Mouse (Mus musculus) adrenal gland (tissue): Measurements from ENCODE around the gene Acvr1.

Experiments used
- intact Hi-C: fragments of 180-260 bp; cut with DNase I; formaldehyde crosslinking; loops from one replicate; pipeline ENCODE4 v1.15.1; 2025

The Acvr1 gene

DNA sequence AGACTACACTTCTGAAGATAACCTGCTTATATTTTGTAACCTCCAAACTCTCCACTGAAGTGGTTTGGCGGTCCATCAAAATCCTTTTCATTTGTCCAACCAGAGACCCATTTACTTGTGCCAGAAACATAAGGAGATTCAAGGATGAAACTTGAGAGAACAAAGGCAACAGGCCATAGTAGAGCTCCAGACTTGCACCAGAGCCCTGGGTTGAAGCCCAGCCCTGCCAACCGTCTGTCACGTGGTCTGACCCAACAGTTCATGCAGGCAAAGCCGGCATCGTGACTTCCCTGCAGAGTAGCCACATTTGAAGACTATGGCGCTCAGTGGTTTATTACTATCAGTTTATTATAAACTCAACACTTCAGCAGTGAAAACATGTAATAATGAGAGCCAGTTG, 45.3 kb downstream of the Acvr1 start:
- intact Hi-C loops: no loop called here

DNA sequence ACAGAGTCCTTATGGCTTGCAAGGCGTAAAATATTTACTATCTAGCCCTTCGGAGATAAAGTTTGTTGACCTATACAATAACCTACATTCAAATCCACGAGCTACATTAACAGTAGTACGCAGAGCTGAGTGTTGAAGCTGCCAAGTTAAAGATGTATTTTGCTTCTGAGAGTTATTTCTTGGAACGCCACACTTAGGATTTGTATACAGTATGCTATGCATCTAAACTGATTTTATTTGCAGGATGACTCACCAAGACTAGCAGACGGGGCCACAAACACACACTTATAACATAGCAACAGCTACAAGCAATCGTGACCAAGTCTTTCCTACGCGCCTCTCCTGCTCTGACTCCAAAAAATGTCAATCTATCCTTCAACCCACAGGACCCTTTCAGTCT, 46.2 kb downstream of the Acvr1 start:
- intact Hi-C loops: no loop called here

DNA sequence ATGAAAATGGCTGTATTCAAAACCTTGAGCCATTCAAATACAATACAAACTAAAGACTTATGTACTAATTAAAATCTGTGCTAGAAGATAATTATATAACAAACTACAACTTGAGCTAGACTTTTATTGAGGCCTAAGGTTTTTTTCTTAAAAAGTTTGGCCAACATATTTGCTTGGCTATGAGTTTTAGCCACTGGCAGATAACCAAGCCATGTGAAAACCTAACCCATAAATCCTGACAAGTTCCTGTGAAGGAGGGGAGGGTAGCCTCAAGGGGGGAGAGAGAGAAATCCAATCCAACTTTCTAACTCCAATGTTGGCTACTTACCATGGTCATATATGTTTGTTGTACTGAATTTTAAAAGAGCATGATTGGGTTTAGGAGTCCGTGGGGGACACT, 48.4 kb downstream of the Acvr1 start:
- intact Hi-C loops: no loop called here

- intact Hi-C loops: no loop called here
Observed at GRCm38 (mm10) chr2:58516920-58517319, 50.0 kb downstream of the Acvr1 start.

- intact Hi-C loops: no loop called here
Observed at GRCm38 (mm10) chr2:58516000-58516399, 51.0 kb downstream of the Acvr1 start.

DNA sequence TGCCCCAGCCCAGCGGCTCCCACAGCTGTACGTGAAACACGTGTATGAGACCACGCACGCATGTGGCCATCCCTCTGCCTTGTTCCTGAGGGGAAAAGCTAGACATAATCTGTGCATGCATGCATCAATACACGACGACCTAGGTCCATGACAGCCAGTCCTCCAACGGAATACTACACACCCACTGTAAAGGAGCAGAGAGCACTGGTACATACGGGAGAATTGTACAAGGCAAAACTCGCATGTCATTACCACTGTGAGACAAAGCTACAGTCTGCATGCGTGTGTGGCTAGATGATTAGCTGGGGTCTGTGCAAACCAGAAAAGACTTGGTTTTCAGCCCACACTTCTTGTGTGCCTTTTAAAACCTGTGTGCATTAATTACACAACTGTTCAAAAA, 52.5 kb downstream of the Acvr1 start:
- intact Hi-C loops: no loop called here

GRCm38 (mm10) chr2:58513212-58513611, 53.7 kb downstream of the Acvr1 start:
- intact Hi-C loops: no loop called here

- intact Hi-C loops: no loop called here
Observed at GRCm38 (mm10) chr2:58510192-58510591, 56.8 kb downstream of the Acvr1 start.

GRCm38 (mm10) chr2:58505306-58506090, 61.5 kb downstream of the Acvr1 start:
- intact Hi-C loops: no loop called here

DNA sequence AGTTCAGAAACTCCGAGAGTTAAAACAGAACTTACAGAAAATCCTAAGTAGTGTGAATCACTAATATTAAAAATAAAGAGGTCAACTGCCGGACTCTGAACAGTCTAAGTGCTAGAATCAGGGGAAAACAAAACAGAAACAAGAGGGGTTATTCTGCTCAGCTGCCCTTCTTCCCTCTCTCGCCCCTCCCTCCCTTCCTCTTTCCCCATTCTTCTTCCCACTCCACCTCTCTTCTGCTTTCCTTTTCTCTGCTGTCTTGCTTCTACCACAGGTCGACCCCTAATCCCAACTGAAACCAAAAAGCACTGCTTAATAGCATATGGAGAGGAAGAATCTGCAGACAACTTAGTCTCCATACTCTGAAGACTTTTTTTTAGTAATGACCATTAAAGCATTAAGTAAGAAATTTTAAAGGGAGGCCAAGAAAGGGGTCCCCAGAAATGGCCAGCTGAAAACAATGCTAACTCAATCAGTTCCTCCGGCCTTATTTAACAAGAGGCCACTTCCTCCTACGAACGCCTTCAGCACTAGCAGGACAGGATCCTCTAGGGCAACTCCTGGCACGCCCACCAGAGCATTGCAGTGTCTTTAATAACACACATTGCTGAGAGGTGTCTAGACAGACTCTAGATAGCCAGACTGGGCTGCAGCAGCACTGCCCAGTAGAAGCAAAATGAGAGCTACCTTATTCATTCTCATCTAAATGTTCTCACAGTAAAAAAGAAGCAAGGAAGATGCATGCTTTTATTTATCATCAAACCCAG, 70.1 kb downstream of the Acvr1 start:
- intact Hi-C loops: no loop called here

GRCm38 (mm10) chr2:58495271-58495670, 71.7 kb downstream of the Acvr1 start:
- intact Hi-C loops: no loop called here

- intact Hi-C loops: no loop called here
Observed at GRCm38 (mm10) chr2:58493685-58494635, 73.0 kb downstream of the Acvr1 start.

DNA sequence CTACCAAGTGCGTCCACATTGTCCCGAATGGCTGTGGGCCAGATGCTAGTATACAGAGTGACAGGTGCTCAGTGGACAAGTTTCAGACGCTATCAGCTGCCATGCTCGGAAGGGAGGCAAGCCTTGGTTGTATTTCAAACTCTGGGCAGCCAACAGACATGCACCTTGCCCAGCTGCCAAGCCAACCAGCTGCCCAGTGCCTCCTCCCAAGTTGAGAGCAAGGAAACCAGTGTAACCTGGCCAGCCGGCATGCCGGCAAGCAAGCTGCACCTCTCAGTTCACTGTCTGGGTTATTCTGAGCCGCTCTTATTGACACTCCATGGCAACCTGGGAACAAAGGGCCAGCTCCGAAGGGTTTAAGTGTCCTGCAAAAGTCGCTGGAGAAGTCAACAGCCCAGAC, 77.7 kb downstream of the Acvr1 start:
- intact Hi-C loops: no loop called here

DNA sequence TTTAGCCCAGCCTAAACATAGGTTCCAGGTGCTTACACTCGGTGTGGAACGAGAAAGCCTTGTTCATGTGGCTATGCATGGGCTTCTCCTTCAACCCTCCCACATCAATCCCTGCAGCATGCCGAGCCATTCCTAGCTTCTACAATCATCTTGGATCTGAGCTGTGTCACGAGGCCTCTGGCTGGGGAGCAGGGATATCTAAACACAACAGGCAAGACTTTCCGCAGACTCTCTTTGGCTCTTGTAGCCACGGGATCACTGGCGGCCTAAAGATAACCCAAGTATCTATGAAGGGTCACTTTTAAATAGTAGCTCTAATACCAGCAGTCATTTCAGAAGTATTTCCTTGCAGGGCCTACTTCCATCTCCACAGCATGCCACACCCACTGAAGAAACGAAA, 78.6 kb downstream of the Acvr1 start:
- intact Hi-C loops: no loop called here

- intact Hi-C loops: no loop called here
Observed at GRCm38 (mm10) chr2:58487279-58487560, 79.7 kb downstream of the Acvr1 start.

DNA sequence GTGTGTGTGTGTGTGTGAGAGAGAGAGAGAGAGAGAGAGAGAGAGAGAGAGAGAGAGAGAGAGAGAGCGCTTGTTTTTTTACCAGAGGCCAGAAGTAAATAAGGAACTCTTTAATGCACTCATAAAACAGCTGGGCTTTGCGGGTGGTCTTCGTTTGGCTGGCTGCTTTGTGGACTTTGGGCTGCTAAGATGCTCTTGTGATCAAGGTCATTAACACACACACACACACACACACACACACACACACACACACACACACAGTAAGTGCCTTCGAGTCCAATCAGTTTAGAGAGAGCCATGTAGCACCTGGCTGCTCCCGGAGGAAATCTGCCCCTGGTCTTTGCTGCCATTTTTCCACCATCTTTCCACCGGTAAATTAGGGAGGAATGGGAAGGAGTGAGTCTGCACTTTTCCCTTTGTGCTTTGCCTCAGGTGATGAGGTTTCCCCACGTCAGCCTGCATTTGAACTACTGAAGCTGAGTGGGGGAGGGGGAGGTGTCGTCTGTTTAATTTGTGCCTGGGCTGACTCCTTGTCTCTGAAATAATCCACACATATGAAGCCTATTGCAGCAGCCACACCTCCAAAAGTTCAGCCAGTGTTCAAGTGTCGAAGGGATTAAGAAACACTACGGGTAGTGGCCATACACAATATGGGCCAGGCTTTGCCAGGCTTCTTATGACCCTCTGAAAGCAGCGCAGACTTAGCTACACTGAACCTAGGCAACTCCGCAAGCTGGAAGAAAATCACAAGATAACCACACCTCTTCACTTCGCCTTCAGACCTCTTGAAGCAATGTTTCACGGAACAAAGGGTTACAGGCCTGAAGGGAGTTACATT, 80.3 kb downstream of the Acvr1 start:
- intact Hi-C loops: no loop called here

DNA sequence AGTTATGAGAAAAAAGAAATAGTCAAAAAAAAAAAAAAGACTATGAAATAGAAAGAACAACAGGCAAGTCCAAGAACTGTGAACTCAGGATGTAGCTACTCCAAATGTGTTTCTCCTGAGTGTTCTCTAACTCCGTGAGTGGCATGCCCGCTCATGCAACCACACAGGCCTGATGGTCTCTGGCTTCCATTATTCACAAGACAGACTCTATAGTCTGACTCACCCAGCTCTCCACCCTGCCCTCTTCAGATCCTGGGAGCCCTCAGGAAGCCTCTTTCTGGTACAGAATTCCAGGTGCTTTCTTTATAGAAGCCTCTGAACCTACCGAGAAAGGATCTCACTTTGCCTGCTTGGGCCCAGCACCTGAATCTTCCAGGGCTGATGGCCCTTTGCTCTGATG, 81.3 kb downstream of the Acvr1 start:
- intact Hi-C loops: no loop called here

GRCm38 (mm10) chr2:58485152-58485551, 81.8 kb downstream of the Acvr1 start:
- intact Hi-C loops: no loop called here

DNA sequence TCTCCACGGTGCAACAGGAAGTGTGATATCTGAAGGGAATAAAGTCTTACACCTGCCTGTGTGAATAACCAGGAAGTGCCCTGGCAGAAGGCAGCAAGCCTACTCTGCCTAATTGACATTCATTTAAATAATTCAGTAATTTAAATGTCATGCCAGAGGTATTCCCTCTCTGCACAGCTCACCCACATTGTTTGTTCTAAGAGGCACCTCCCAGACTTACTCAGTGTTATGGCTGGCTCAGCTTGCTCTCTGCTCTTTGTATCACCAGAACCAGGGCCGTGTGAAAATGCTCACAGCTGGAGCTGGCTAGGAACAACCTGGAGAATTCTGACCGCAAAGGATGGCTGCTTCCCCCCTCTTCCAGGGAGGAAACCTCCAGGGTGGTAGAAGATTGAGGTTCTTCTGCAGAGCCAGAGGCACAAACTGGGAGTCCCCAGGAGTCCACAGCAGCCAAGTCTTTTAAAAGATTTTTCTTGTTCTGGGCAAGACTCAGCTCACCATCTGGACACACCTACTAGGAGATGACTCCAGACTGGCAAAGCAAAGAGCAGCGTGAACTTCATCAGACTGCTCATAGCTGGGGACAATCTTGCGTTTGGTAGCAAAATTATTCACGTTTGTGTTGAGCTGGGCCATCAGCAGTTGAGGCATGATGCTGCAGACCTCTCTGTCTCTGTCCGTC, 82.5 kb downstream of the Acvr1 start:
- intact Hi-C loops: no loop called here

DNA sequence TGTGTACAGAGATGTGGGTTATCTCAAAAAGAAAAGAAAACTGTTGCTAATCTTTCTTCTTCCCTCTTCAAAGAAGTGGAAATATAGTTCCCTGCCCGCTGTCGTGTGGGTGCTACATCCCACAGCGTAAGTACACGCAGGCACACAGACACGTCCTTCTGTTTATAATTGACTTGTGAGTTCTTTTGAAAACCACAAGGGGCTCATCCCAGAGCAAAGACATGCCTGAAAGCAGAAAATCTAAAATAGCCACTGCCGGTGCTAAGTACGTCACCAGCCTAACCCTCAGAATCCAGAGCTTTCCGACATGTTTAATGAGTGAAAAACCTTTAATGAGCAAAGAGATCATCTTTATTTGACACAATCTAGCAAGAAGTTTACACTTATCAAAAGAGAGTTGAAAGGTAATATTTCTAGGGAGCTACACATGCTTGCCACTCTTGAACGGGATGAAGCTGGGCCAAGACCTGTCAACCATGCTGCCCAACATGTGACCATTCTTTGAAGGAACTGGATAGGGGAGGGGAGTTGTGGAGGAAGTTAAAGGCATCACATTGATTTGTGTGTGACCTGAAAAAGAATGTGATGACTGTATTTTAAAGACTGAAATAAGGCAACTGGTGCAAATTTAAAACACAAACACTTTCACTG, 85.4 kb downstream of the Acvr1 start:
- intact Hi-C loops: no loop called here
